Mouse (Mus musculus) urinary bladder, adult 2 months (tissue): ENCODE measurements around the gene Akna. TPM values are rescaled to one million over a fixed set of nuclear protein-coding genes. Genes with fewer than 3 reads are reported as not detected.
"Not testable (repeated sequence)": the region's sequence is repeated elsewhere in the genome, so short reads cannot be mapped to it uniquely, and the experiment has no call there.

ENCODE experiments used
- DNase-seq: peaks from one replicate; pipeline ENCODE4 v3.0.0; 2022; ENCODE audit warnings: low spot score
- polyA plus RNA-seq: library from polyadenylated mRNA; depleted of rRNA; stranded (reverse); fragments of >200 nt; gene quantifications from 2 replicates; pipeline ENCODE4 v1.2.3, GENCODE M21; 2012; rRNA removed

Gene Akna
- polyA plus RNA-seq, 1 experiment: 1.8 TPM

GRCm38 (mm10) chr4:63323275-63323815 is 79.8 kb downstream of the Akna start:
- DNase-seq: no peak

GRCm38 (mm10) chr4:63319566-63319965 is 83.6 kb downstream of the Akna start:
- DNase-seq: not testable (repeated sequence)

Other genes with a start within 250 kb of the Akna start
- gene Ambp, start 248.6 kb downstream of the Akna start, polyA plus RNA-seq: 0.80 and 2.7 TPM in 2 replicates
- gene Kif12, start 231.2 kb downstream of the Akna start, polyA plus RNA-seq: not detected in 2 replicates
- gene Col27a1, start 189.3 kb downstream of the Akna start, polyA plus RNA-seq: 12.3 and 13.3 TPM in 2 replicates
- 7.2 and 12.5 TPM in 2 replicates for gene Orm1, start 58.8 kb downstream of the Akna start, polyA plus RNA-seq
- gene Orm3, start 47.2 kb downstream of the Akna start, polyA plus RNA-seq: 0.32 and 0.39 TPM in 2 replicates
- 0.16 and 0.36 TPM in 2 replicates for gene Orm2, start 40.9 kb downstream of the Akna start, polyA plus RNA-seq
- 4.7 and 4.8 TPM in 2 replicates for gene Whrn, start 92.6 kb upstream of the Akna start, polyA plus RNA-seq
- gene Atp6v1g1, start 141.4 kb upstream of the Akna start, polyA plus RNA-seq: 115 and 120 TPM in 2 replicates
- gene Tmem268, start 155.4 kb upstream of the Akna start, polyA plus RNA-seq: 9.2 and 9.9 TPM in 2 replicates
- gene Gm11213, start 201.9 kb upstream of the Akna start, polyA plus RNA-seq: not detected in 2 replicates
- gene Tex48, start 219.1 kb upstream of the Akna start, polyA plus RNA-seq: not detected in 2 replicates